Mouse (Mus musculus): ENCODE measurements around the gene Grik2.
"Not testable (repeated sequence)": the region's sequence is repeated elsewhere in the genome, so short reads cannot be mapped to it uniquely, and the experiment has no call there.

Gene Grik2

GRCm38 (mm10) chr10:49652320-49652719 is 136.2 kb downstream of the Grik2 start:
- DNase-seq (ENCODE audit: low read depth, low spot score): peak; percentile 93

GRCm38 (mm10) chr10:49647116-49647515 is 141.4 kb downstream of the Grik2 start:
- peak; percentile 69 for DNase-seq (ENCODE audit: low read depth, low spot score)

GRCm38 (mm10) chr10:49639901-49640300 is 148.7 kb downstream of the Grik2 start:
- DNase-seq (ENCODE audit: low read depth, low spot score): peak; percentile 95

GRCm38 (mm10) chr10:49623951-49624350 is 164.6 kb downstream of the Grik2 start:
- DNase-seq (ENCODE audit: low read depth, low spot score): peak; percentile 73

DNA sequence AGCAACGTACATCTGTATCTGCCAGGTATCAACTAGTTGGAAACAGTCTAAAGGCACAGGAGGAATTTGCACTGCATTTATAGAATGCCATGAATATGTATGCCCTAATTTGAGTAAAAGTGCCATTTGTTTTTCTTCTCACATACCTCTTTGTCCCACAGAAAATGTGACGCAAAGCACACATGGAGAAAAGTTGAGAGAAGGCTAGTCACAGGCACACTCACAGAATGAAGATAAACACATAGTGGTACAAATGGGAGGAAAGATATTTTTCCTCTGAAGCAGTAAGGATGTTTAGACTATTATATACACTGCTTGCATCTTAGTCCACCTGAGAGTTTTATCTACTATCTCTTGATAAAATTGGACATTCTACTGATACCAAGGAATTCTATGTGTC is 190.9 kb downstream of the Grik2 start:
- DNase-seq (ENCODE audit: low read depth, low spot score): peak; percentile 34

DNA sequence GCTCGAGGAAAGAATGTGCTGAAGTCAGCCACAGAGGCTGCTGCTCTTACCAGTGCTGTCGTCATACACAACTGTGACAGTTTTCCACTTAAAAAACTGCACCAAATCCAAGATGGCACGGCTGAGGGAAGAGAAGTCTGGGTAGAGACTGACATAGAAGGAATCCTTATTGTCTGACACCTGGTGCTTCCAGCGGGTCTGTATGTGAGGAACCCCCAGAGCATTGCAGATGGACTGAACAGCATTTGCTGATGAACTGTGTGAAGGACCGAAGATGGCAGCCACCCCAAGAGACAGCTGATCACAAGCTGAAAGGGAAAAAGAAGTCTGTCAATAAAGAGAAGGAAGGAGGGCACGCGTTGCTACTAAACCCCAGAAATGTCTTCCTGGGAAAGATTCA is 215.1 kb downstream of the Grik2 start:
- DNase-seq (ENCODE audit: low read depth, low spot score): no peak

- DNase-seq (ENCODE audit: low read depth, low spot score): peak; percentile 65
Observed at GRCm38 (mm10) chr10:49559872-49560407, 228.6 kb downstream of the Grik2 start.

DNA sequence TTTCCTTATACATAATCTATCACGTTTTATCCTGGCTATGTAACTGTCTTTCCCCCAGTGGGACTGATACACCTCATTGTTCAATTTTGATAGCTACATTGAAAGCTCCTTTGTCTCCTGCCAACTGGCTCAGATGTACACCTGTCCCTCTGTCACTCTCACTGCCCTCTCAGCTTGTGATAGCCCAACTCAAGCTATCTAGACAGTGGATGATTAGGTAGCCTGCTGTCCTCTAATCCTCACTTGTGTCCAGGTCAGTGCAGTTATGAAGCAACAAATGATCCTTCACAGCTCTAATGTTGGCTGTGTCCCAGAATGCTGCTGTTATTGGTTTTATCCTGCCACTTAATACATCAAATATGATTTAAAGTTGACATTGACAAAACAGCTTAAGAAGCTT is 246.3 kb downstream of the Grik2 start:
- peak; percentile 77 for DNase-seq (ENCODE audit: low read depth, low spot score)

- peak; percentile 39 for DNase-seq (ENCODE audit: low read depth, low spot score)
Observed at GRCm38 (mm10) chr10:49519752-49520151, 268.8 kb downstream of the Grik2 start.

DNA sequence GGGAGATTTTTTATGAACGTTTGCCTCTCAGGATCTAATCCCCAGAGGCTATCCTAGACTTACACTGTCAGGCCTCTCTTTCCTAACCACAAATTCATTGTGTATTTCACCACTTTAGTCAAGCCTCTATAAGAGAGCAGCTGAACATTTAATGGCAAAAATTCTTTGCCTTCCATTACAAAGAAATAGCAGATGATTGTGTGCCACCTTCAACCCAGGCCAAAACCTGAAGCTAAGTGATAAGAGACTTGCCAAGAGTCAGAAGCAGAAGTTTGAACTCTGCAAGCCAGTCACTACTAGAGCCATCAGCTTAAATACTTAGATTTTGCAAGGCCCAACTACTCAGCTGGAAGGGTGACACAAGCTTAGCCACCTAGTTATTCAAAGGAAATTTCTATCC is 287.9 kb downstream of the Grik2 start:
- no peak for DNase-seq (ENCODE audit: low read depth, low spot score)

DNA sequence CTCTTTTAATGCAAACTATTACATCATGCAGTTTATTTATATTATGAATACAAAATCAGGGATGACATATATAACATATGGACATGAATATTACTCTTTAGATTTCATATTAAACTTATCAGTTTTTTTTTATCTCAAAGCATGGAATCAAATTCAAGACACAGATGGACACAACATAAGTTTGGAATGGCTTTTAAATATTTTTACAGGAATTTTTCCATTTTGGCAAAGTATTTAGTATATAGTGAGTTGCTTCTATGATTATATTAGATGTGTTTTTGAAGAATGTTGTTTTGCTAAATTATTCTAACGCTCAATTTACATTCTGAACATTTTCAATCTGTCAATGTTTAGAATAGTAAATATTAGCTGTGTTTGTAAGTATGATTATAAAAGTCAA is 291.3 kb downstream of the Grik2 start:
- DNase-seq (ENCODE audit: low read depth, low spot score): no peak

GRCm38 (mm10) chr10:49481439-49481838 is 307.1 kb downstream of the Grik2 start:
- DNase-seq (ENCODE audit: low read depth, low spot score): no peak

DNA sequence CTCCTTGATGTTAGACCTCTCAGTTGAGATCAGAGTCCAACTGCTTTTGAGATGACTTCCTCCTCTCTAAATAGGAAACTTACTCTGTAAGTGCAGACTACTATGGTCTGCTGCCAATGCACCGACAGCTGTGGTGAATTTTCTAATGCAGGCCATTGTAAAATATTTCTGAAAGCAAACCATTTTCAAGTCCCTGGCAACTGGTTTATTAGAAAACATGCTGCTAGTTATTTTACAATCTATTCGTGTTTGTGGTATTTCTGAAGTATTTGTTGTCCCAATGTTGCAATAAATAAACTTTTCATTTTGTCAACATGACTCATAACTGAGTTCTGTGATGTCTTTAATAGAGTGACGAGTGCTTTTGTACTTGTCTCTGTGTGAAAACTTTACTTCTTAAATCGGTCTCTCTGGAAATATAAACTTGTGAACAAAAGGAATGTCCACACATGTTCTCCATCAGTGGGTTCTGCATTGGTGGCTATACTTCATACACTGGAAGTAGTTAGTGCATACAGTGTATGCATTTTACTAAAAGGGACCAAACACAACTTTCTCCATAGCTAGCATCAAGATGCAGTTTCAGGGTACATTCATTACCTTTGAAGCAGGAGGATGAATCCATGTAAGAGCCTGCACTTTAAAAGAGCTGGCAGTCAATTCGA is 308.3 kb downstream of the Grik2 start:
- no peak for DNase-seq (ENCODE audit: low read depth, low spot score)

GRCm38 (mm10) chr10:49473613-49474012 is 315.0 kb downstream of the Grik2 start:
- peak; percentile 57 for DNase-seq (ENCODE audit: low read depth, low spot score)

DNA sequence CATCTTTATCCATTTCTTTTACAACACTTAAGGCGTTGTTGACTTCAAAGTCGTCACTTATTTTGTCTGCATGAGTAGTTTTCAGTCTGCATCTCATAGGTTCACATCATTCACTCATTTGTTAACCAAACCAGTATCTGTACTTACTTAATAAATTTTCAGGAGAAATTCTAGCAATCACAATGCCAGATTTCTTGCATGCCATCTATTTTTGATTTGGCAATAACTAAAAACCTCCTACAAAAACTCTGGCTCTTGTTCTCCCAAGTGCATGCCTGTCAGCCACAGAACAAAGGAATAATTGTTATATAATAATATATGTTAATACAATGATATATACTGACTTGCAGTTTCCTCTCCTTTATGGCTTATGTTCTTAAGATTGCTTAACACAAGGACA is 331.8 kb downstream of the Grik2 start:
- peak; percentile 35 for DNase-seq (ENCODE audit: low read depth, low spot score)

DNA sequence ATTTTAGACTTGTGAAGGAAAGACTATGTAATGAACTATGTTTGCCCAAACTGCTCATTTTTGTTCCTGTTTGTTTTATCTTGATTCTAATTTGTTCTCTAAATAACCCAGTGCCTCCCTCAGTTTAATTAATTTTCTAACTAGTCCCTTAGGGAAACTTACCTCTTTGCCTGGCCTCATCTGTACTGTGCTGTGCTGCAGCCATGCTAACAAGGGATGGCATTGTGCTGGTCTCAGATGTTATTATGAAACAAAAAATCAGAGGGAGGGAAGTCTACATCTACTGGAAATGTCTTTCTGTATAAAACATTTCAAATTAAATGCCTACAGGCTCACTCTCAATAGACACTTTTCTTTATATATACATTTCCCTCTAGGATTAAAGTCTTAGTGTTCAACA is 335.0 kb downstream of the Grik2 start:
- DNase-seq (ENCODE audit: low read depth, low spot score): no peak

- no peak for DNase-seq (ENCODE audit: low read depth, low spot score)
Observed at GRCm38 (mm10) chr10:49441369-49441768, 347.2 kb downstream of the Grik2 start.

DNA sequence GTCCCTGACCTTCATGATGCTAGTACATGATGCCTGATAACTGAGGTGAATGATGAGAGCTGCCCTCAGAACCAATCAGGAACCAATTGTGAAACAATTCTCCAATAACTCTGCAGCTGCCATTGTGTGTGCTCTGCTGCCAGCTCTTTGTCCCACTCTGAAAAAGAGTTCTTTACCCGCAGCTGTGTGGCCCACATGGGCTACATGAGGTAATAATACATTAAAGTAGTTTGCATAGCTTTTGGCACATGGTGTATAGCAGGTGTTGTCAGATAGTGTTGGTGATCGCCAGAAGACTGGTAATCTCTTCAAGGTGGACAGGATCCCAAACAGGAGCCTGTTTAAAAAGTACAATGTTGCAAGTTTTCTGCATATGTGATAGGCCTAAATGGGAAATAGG is 351.5 kb downstream of the Grik2 start:
- DNase-seq (ENCODE audit: low read depth, low spot score): peak; percentile 31

- DNase-seq (ENCODE audit: low read depth, low spot score): peak; percentile 89
Observed at GRCm38 (mm10) chr10:49436301-49436700, 352.3 kb downstream of the Grik2 start.

DNA sequence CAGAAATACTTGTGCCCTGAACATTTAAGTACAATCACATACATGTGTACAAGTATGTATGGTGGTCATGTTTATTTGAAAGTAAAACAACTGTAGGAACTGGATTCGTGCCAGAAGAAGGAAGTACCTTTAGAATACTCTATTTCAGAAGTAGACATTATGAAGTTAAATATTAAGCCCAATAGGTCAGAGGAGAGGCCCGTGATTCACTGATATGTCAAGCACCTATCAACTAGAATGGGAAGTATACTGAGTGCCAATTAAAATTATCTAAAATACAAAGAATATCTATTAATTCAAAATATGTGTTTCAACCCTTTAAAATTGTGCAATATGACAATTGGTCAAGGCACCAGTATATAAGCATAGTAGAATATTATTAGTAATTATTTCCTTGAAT is 355.7 kb downstream of the Grik2 start:
- no peak for DNase-seq (ENCODE audit: low read depth, low spot score)

GRCm38 (mm10) chr10:49417206-49417605 is 371.4 kb downstream of the Grik2 start:
- DNase-seq (ENCODE audit: low read depth, low spot score): not testable (repeated sequence)

- DNase-seq (ENCODE audit: low read depth, low spot score): peak; percentile 40
Observed at GRCm38 (mm10) chr10:49382996-49383395, 405.6 kb downstream of the Grik2 start.

GRCm38 (mm10) chr10:49381852-49382251 is 406.7 kb downstream of the Grik2 start:
- peak; percentile 90 for DNase-seq (ENCODE audit: low read depth, low spot score)

- peak; percentile 93 for DNase-seq (ENCODE audit: low read depth, low spot score)
Observed at GRCm38 (mm10) chr10:49368601-49369000, 420.0 kb downstream of the Grik2 start.

All from brain, adult 2 months (tissue).